Mouse (Mus musculus): ENCODE data around the gene Zfyve27. TPM values are rescaled to one million over a fixed set of nuclear protein-coding genes. Genes with fewer than 3 reads are reported as not detected.

Gene Zfyve27
- 11.6 and 13.2 TPM in 2 replicates for polyA plus RNA-seq (2016; fragmentation: Nextera tagmentation; extraction: Ambion mirVana)

- Histone ChIP-seq H3K9me3 (replicated peaks) (no peaks in the 10 kb centered on the region), H3K4me2 (no peak within 1 kb of the TSS), H3K4me3 (no peak within 1 kb of the TSS), H3K27me3 (replicated peaks) (peaks cover 33% of the 10 kb centered on the region), H3K4me1 (peaks cover 20% of the 10 kb centered on the region), H3K36me3 (no peaks in the 10 kb centered on the region), H3K9ac (no peak within 1 kb of the TSS), H3K27ac (no peak within 1 kb of the TSS)
- no peak for ATAC-seq
- WGBS (ENCODE audit: insufficient replicate concordance): 58% methylated on average over 5 of the region's 5 CpGs
Observed at GRCm38 (mm10) chr19:42163764-42164163, at the start of gene Zfyve27. Zfyve27 (plus strand) TSS chr19:42163951.

GRCm38 (mm10) chr19:42115783-42116335 lies 47.9 kb upstream of the Zfyve27 start:
- no peak for ATAC-seq
- Histone ChIP-seq H3K4me2 (no peak overlapping the region), H3K27me3 (replicated peaks) (no peaks in the 10 kb centered on the region), H3K9ac (no peak overlapping the region), H3K9me3 (replicated peaks) (no peaks in the 10 kb centered on the region), H3K36me3 (peaks cover 59% of the 10 kb centered on the region), H3K27ac (no peak overlapping the region), H3K4me1 (peaks cover 7% of the 10 kb centered on the region; the same call in 1 of the 2 replicates), H3K4me3 (no peak overlapping the region)
- WGBS (ENCODE audit: insufficient replicate concordance): 66% methylated on average over 4 of the region's 4 CpGs

GRCm38 (mm10) chr19:42118142-42118541 lies 45.6 kb upstream of the Zfyve27 start:
- H3K4me3 ChIP-seq: no peak overlapping the region
- peaks cover 7% of the 10 kb centered on the region; the same call in 1 of the 2 replicates for H3K4me1 ChIP-seq
- peaks cover 74% of the 10 kb centered on the region for H3K36me3 ChIP-seq
- H3K27ac ChIP-seq: no peak overlapping the region
- 87% methylated on average over 9 of the region's 9 CpGs for WGBS (ENCODE audit: insufficient replicate concordance)
- H3K9ac ChIP-seq: no peak overlapping the region
- no peak overlapping the region for H3K4me2 ChIP-seq
- no peaks in the 10 kb centered on the region for H3K27me3 ChIP-seq (replicated peaks)
- ATAC-seq: no peak
- no peaks in the 10 kb centered on the region for H3K9me3 ChIP-seq (replicated peaks)

GRCm38 (mm10) chr19:42118596-42118995 lies 45.2 kb upstream of the Zfyve27 start:
- H3K27me3 ChIP-seq (replicated peaks): no peaks in the 10 kb centered on the region
- no peak overlapping the region for H3K4me3 ChIP-seq
- no peak overlapping the region for H3K9ac ChIP-seq
- WGBS (ENCODE audit: insufficient replicate concordance): 60% methylated on average over 5 of the region's 5 CpGs
- H3K9me3 ChIP-seq (replicated peaks): no peaks in the 10 kb centered on the region
- peaks cover 74% of the 10 kb centered on the region for H3K36me3 ChIP-seq
- H3K27ac ChIP-seq: no peak overlapping the region; the same call in 1 of the 2 replicates
- no peak overlapping the region for H3K4me2 ChIP-seq
- peaks cover 7% of the 10 kb centered on the region; the same call in 1 of the 2 replicates for H3K4me1 ChIP-seq
- no peak; the same call in 1 of the 2 replicates for ATAC-seq

GRCm38 (mm10) chr19:42120451-42120850 lies 43.3 kb upstream of the Zfyve27 start:
- Histone ChIP-seq H3K27ac (no peak overlapping the region), H3K4me2 (no peak overlapping the region), H3K4me3 (no peak overlapping the region), H3K27me3 (replicated peaks) (no peaks in the 10 kb centered on the region), H3K9ac (no peak overlapping the region), H3K4me1 (peaks cover 18% of the 10 kb centered on the region), H3K36me3 (peaks cover 74% of the 10 kb centered on the region), H3K9me3 (replicated peaks) (no peaks in the 10 kb centered on the region)
- no peak for ATAC-seq
- 84% methylated on average over 8 of the region's 8 CpGs for WGBS (ENCODE audit: insufficient replicate concordance)

GRCm38 (mm10) chr19:42124684-42125083 lies 39.1 kb upstream of the Zfyve27 start:
- H3K4me1 ChIP-seq: peaks cover 43% of the 10 kb centered on the region
- H3K36me3 ChIP-seq: peaks cover 50% of the 10 kb centered on the region
- H3K27me3 ChIP-seq (replicated peaks): no peaks in the 10 kb centered on the region
- H3K9ac ChIP-seq: no peak overlapping the region
- H3K4me3 ChIP-seq: no peak overlapping the region
- no peak overlapping the region for H3K27ac ChIP-seq
- H3K9me3 ChIP-seq (replicated peaks): no peaks in the 10 kb centered on the region
- H3K4me2 ChIP-seq: no peak overlapping the region
- ATAC-seq: no peak
- WGBS (ENCODE audit: insufficient replicate concordance): 82% methylated on average over 13 of the region's 13 CpGs

GRCm38 (mm10) chr19:42125501-42126218 lies 38.1 kb upstream of the Zfyve27 start:
- Histone ChIP-seq H3K4me3 (no peak overlapping the region), H3K9ac (no peak overlapping the region), H3K36me3 (peaks cover 41% of the 10 kb centered on the region), H3K27ac (no peak overlapping the region), H3K9me3 (replicated peaks) (no peaks in the 10 kb centered on the region), H3K4me2 (no peak overlapping the region), H3K4me1 (peaks cover 51% of the 10 kb centered on the region), H3K27me3 (replicated peaks) (no peaks in the 10 kb centered on the region)
- 61% methylated on average over 11 of the region's 11 CpGs for WGBS (ENCODE audit: insufficient replicate concordance)
- no peak for ATAC-seq

GRCm38 (mm10) chr19:42126219-42126605 lies 37.5 kb upstream of the Zfyve27 start:
- Histone ChIP-seq H3K9ac (no peak overlapping the region), H3K4me3 (no peak overlapping the region), H3K27me3 (replicated peaks) (no peaks in the 10 kb centered on the region), H3K4me2 (no peak overlapping the region), H3K4me1 (peaks cover 51% of the 10 kb centered on the region), H3K36me3 (peaks cover 35% of the 10 kb centered on the region), H3K9me3 (replicated peaks) (no peaks in the 10 kb centered on the region), H3K27ac (no peak overlapping the region)
- ATAC-seq: no peak
- WGBS (ENCODE audit: insufficient replicate concordance): 72% methylated on average over 6 of the region's 6 CpGs

- H3K27ac ChIP-seq: no peak overlapping the region
- peaks cover 28% of the 10 kb centered on the region for H3K36me3 ChIP-seq
- no peaks in the 10 kb centered on the region for H3K9me3 ChIP-seq (replicated peaks)
- H3K4me3 ChIP-seq: no peak overlapping the region
- H3K4me2 ChIP-seq: no peak overlapping the region
- ATAC-seq: no peak
- no peaks in the 10 kb centered on the region for H3K27me3 ChIP-seq (replicated peaks)
- WGBS (ENCODE audit: insufficient replicate concordance): 74% methylated on average over 5 of the region's 5 CpGs
- H3K9ac ChIP-seq: no peak overlapping the region
- H3K4me1 ChIP-seq: peaks cover 51% of the 10 kb centered on the region
Observed at GRCm38 (mm10) chr19:42127024-42127423, 36.7 kb upstream of the Zfyve27 start.

- peak overlapping the region; percentile 81 for H3K9ac ChIP-seq
- peak overlapping the region; percentile 86 for H3K4me2 ChIP-seq
- H3K9me3 ChIP-seq (replicated peaks): no peaks in the 10 kb centered on the region
- 10% methylated on average over 23 of the region's 23 CpGs for WGBS (ENCODE audit: insufficient replicate concordance)
- H3K36me3 ChIP-seq: peaks cover 20% of the 10 kb centered on the region
- ATAC-seq: no peak; the same call in 1 of the 2 replicates
- no peaks in the 10 kb centered on the region for H3K27me3 ChIP-seq (replicated peaks)
- H3K4me3 ChIP-seq: peak overlapping the region; percentile 68
- H3K27ac ChIP-seq: peak overlapping the region; percentile 80
- H3K4me1 ChIP-seq: peaks cover 51% of the 10 kb centered on the region
Observed at GRCm38 (mm10) chr19:42128052-42128740, 35.6 kb upstream of the Zfyve27 start.

- Histone ChIP-seq H3K27ac (peak within 1 kb of the TSS; percentile 80), H3K36me3 (peaks cover 12% of the 10 kb centered on the region), H3K27me3 (replicated peaks) (no peaks in the 10 kb centered on the region), H3K9ac (peak within 1 kb of the TSS; percentile 81), H3K9me3 (replicated peaks) (no peaks in the 10 kb centered on the region), H3K4me3 (peak within 1 kb of the TSS; percentile 68), H3K4me1 (peaks cover 52% of the 10 kb centered on the region), H3K4me2 (peak within 1 kb of the TSS; percentile 86)
- peak; percentile 97 for ATAC-seq
- under 1% methylated on average over 54 of the region's 54 CpGs for WGBS (ENCODE audit: insufficient replicate concordance)
Observed at GRCm38 (mm10) chr19:42128787-42129508, 34.8 kb upstream of the Zfyve27 start, which contains the start of gene Avpi1. Avpi1 (minus strand) TSS chr19:42129059.
